Mouse (Mus musculus) intestine, embryonic 14.5 days (tissue): ENCODE data around the gene Atg13. TPM values are rescaled to one million over a fixed set of nuclear protein-coding genes. Genes with fewer than 3 reads are reported as not detected.

ENCODE experiments used
- polyA plus RNA-seq: library from polyadenylated mRNA; unstranded; fragments of >200 nt; fragmentation: Nextera tagmentation; extraction: Ambion mirVana; gene quantifications from 2 replicates; pipeline ENCODE4 v1.2.1, GENCODE M21; 2014

Gene Atg13
- polyA plus RNA-seq, 1 experiment from 2014 or later: 24.9 TPM

Other genes with a start within 250 kb of the Atg13 start
- 77.0 and 77.6 TPM in 2 replicates for gene Ckap5, start 183.8 kb downstream of the Atg13 start, polyA plus RNA-seq
- gene F2, start 74.2 kb downstream of the Atg13 start, polyA plus RNA-seq: 0.18 TPM in 1 of 2 replicates, not detected in the other
- 5.5 and 6.6 TPM in 2 replicates for gene Zfp408, start 60.8 kb downstream of the Atg13 start, polyA plus RNA-seq
- 149 and 150 TPM in 2 replicates for gene Arhgap1, start 60.7 kb downstream of the Atg13 start, polyA plus RNA-seq
- gene Harbi1, start 276 bp upstream of the Atg13 start, polyA plus RNA-seq: 15.0 and 17.9 TPM in 2 replicates
- gene Ambra1, start 19.6 kb upstream of the Atg13 start, polyA plus RNA-seq: 15.7 and 15.9 TPM in 2 replicates
- 0.16 TPM in 1 of 2 replicates, not detected in the other for gene Chrm4, start 216.7 kb upstream of the Atg13 start, polyA plus RNA-seq
- gene Mdk, start 221.7 kb upstream of the Atg13 start, polyA plus RNA-seq: 973 and 1,126 TPM in 2 replicates
- 0.74 and 0.88 TPM in 2 replicates for gene Gm9821, start 235.1 kb upstream of the Atg13 start, polyA plus RNA-seq